Mouse (Mus musculus) A20 (cell line): Measurements from ENCODE around the gene Ms4a4c.
"Not testable (repeated sequence)": the region's sequence is repeated elsewhere in the genome, so short reads cannot be mapped to it uniquely, and the experiment has no call there.

Experiments
- DNase-seq: peaks from one replicate; pipeline ENCODE4 v3.0.0-alpha.2; 2011; ENCODE audit warnings: low read depth, low spot score

Ms4a4c gene

GRCm38 (mm10) chr19:11404527-11404926 is at the start of gene Ms4a4c:
TSS of gene Ms4a4c (plus strand) at chr19:11404770.
- peak; percentile 42 for DNase-seq

- DNase-seq = no peak
Observed at GRCm38 (mm10) chr19:11355730-11356129, 48.8 kb upstream of the Ms4a4c start.

- peak; percentile 27 for DNase-seq
Observed at GRCm38 (mm10) chr19:11360106-11360505, 44.5 kb upstream of the Ms4a4c start.

GRCm38 (mm10) chr19:11362002-11362401 is 42.6 kb upstream of the Ms4a4c start:
- no peak for DNase-seq

- no peak for DNase-seq
Observed at GRCm38 (mm10) chr19:11368310-11368709, 36.3 kb upstream of the Ms4a4c start.

GRCm38 (mm10) chr19:11371181-11371580 is 33.4 kb upstream of the Ms4a4c start:
- DNase-seq = no peak

GRCm38 (mm10) chr19:11375273-11375672 is 29.3 kb upstream of the Ms4a4c start, which contains the start of gene Ms4a4a:
TSS of gene Ms4a4a (plus strand) at chr19:11375523.
- DNase-seq = no peak

GRCm38 (mm10) chr19:11376399-11376798 is 28.2 kb upstream of the Ms4a4c start:
- DNase-seq = no peak

- DNase-seq = no peak
Observed at GRCm38 (mm10) chr19:11387109-11387508, 17.5 kb upstream of the Ms4a4c start.

GRCm38 (mm10) chr19:11387685-11388084 is 16.9 kb upstream of the Ms4a4c start:
- DNase-seq = no peak

GRCm38 (mm10) chr19:11388949-11389348 is 15.6 kb upstream of the Ms4a4c start:
- DNase-seq = no peak

GRCm38 (mm10) chr19:11395769-11396168 is 8.8 kb upstream of the Ms4a4c start:
- DNase-seq = no peak

GRCm38 (mm10) chr19:11407428-11407827 is 2.9 kb downstream of the Ms4a4c start:
- DNase-seq = no peak

- DNase-seq = no peak
Observed at GRCm38 (mm10) chr19:11408591-11408990, 4.0 kb downstream of the Ms4a4c start.

GRCm38 (mm10) chr19:11411640-11412039 is 7.1 kb downstream of the Ms4a4c start:
- DNase-seq = peak; percentile 25

GRCm38 (mm10) chr19:11414084-11414483 is 9.5 kb downstream of the Ms4a4c start:
- DNase-seq = no peak

GRCm38 (mm10) chr19:11415581-11415980 is 11.0 kb downstream of the Ms4a4c start:
- no peak for DNase-seq

- not testable (repeated sequence) for DNase-seq
Observed at GRCm38 (mm10) chr19:11418865-11419264, 14.3 kb downstream of the Ms4a4c start.

- DNase-seq = not testable (repeated sequence)
Observed at GRCm38 (mm10) chr19:11431209-11431608, 26.6 kb downstream of the Ms4a4c start.

- no peak for DNase-seq
Observed at GRCm38 (mm10) chr19:11435058-11435834, 30.7 kb downstream of the Ms4a4c start.

GRCm38 (mm10) chr19:11443338-11443737 is 38.8 kb downstream of the Ms4a4c start, which contains the start of gene Ms4a4b:
TSS of gene Ms4a4b (plus strand) at chr19:11443553.
- no peak for DNase-seq

- DNase-seq = no peak
Observed at GRCm38 (mm10) chr19:11443964-11444363, 39.4 kb downstream of the Ms4a4c start.

- no peak for DNase-seq
Observed at GRCm38 (mm10) chr19:11447238-11447637, 42.7 kb downstream of the Ms4a4c start.
